Mouse (Mus musculus): ENCODE data around the gene Htra1.

The Htra1 gene

DNA sequence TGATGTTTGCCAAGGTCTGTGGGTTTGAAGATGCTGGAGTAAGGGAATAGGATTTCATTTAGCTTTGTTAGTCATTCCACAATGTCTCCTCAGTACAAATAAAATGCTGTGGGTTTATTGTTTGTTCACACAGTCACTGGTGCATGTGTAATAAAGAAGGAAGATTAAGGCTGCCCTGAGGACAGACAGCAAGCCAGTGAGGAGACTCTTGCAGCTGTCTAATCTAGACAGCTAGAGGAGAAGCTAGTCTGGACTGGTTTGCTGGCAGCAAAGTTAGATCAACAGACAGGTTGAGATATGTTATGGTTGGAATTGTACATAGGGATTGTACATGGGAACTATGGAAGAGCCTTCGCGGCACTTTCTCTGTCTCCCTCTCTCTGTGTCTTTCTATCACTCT is 71.3 kb downstream of the Htra1 start:
- no peak for DNase-seq (ENCODE audit: low spot score in 2 of 2)

DNA sequence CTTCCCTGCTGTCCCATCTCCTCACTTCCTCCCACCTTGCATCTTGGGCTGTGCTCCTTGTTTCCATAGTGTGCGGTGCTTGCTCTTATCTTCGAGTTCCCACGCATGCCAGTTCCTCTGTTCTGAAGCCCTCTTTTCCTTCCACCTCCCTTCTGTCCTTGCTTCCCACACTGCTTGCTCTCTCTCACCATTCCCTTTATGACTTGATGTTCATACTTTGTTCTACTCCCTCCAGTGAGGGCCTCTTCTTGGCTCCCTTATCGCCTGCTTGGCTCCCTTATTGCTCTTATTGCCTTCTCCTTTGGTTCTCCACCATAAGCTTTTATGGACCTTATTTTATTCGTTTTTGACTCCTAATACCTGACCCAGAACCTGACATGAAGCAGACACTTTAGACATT is 73.3 kb downstream of the Htra1 start:
- no peak for DNase-seq (ENCODE audit: low spot score in 2 of 2)

DNA sequence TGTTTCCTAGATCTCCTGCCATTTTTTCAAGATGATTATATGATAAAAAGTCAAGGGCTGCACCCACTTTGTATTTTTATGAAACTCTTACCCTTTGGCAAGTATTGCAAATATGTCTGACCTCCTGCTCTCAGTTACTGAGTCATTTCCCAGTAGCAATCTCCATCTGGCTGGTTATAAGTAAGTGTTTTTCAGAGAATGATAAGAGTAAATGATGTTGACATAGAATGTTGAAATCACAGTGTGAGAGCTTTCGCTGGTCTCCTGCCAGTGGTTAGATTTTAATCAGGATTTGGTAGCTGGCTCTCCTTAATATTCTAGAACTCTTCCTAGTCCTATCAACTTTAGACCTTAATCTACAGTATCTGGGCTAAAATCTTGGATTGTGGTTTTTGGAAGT is 76.0 kb downstream of the Htra1 start:
- peak in 1 of 2 experiments; percentile 3 for DNase-seq (ENCODE audit: low spot score in 2 of 2)

DNA sequence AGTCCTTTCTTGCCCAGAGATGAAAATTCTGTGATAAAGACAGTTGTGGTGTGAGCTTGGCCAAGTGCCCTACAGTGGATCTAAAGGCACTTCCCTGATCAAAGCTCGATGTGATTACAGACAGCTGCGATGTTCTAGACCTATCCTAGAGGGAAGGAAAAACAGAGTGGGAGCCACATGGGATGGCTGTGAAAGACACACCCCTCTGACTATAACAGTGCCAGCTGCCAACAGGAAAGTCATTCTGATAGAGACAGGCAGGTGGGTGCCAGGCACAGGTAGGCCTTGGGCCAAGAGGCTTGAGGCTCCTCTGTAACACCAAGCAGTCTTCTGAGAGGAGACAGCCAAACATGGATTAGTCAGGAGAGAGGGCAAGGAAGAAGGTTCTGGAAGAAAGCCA is 83.3 kb downstream of the Htra1 start:
- no peak for DNase-seq (ENCODE audit: low spot score in 2 of 2)

DNA sequence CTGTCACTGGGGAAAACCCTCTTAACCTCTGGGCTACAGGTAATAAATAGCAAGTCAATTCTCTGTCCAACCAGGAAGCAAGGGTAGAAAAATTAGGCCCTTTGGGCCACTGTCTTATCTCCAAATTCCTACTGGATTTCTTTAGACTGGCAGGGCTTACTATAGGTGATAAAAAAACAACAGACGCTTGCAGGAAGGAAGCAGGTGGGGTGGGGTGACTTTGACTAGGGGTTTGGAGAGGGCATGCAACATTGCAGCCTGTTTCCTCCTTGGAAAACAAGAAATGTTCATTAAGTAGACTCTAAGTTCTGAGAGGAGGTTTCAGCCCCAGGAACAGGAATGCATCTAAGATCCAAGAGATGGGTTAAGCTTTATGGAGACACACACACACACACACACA is 88.9 kb downstream of the Htra1 start:
- no peak for DNase-seq (ENCODE audit: low spot score in 2 of 2)

DNA sequence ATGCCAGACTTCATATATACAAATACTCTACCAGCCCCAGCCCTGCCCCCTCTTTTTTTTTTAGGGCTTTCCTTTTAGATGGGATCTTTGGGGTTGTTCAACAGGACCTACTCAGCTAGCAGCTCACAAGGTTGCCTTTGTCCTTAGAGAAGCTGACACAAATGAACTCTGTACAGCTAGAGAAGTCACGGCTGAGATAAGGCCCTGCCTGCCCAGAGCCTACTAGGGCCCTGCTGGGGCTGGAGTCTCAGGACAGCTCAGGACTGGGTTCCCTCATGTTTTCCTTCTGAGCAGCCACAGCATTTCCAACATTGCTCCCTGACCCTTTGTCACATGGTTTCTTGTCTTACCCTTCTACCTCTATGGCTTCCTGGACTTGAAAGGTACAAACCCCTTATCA is 91.6 kb downstream of the Htra1 start:
- no peak for DNase-seq (ENCODE audit: low spot score in 2 of 2)

DNA sequence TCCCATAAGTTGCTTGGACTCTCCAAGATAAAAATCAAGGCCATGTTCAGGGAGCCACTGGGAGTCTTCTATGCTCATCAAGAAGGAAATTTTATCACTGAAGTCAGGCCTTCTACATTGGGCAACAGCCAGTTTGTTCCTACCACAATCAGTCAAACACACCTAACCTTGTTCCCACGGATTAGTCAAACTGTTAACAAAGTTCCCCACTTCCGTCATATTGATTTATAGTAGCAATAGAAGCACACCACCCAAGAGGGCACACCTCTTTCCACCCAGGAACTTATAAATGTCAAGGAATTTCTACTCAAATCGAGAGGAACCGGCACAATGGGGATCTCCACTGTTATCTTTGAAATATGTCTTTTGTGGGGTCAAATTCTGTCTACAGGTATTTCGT is 95.8 kb downstream of the Htra1 start, which contains the start of gene Dmbt1:
Gene Dmbt1 (plus strand): TSS at position 299 of the 400 bp plus-strand sequence.
- no peak for DNase-seq (ENCODE audit: low spot score in 2 of 2)
